Mouse (Mus musculus) spleen, postnatal 14 days (tissue): ENCODE data around the gene P2rx1.

Experiments
- DNase-seq, 2 experiments: peaks; one replicate each; pipeline ENCODE4 v3.0.0; 2021 to 2022; ENCODE audit warnings: low spot score in 2 of 2

Gene P2rx1

GRCm38 (mm10) chr11:72987807-72988206 lies 11.1 kb upstream of the P2rx1 start:
- DNase-seq: no peak

- DNase-seq: no peak
Measured at GRCm38 (mm10) chr11:72989044-72989443, 9.9 kb upstream of the P2rx1 start.

- no peak for DNase-seq
Measured at GRCm38 (mm10) chr11:72990688-72991087, 8.2 kb upstream of the P2rx1 start.

- no peak for DNase-seq
Measured at GRCm38 (mm10) chr11:72991961-72992360, 6.9 kb upstream of the P2rx1 start.

- no peak for DNase-seq
Measured at GRCm38 (mm10) chr11:72996346-72996745, 2.6 kb upstream of the P2rx1 start.

GRCm38 (mm10) chr11:72996781-72997180 lies 2.1 kb upstream of the P2rx1 start:
- DNase-seq: no peak

GRCm38 (mm10) chr11:72997529-72998326 lies 1.2 kb upstream of the P2rx1 start:
- DNase-seq: no peak

- DNase-seq: peak; percentile 37 to 65
Measured at GRCm38 (mm10) chr11:73001029-73001428, 2.1 kb downstream of the P2rx1 start.

GRCm38 (mm10) chr11:73006377-73006776 lies 7.5 kb downstream of the P2rx1 start:
- DNase-seq: peak in 1 of 2 experiments; percentile 33

GRCm38 (mm10) chr11:73007113-73007512 lies 8.2 kb downstream of the P2rx1 start:
- no peak for DNase-seq

GRCm38 (mm10) chr11:73007698-73008481 lies 9.0 kb downstream of the P2rx1 start:
- peak in 1 of 2 experiments; percentile 61 for DNase-seq

GRCm38 (mm10) chr11:73008826-73009225 lies 9.9 kb downstream of the P2rx1 start:
- DNase-seq: no peak

- DNase-seq: no peak
Measured at GRCm38 (mm10) chr11:73009531-73010274, 10.8 kb downstream of the P2rx1 start.

- no peak for DNase-seq
Measured at GRCm38 (mm10) chr11:73013981-73014380, 15.1 kb downstream of the P2rx1 start.

- DNase-seq: no peak
Measured at GRCm38 (mm10) chr11:73014831-73015344, 16.0 kb downstream of the P2rx1 start.

GRCm38 (mm10) chr11:73015391-73016102 lies 16.6 kb downstream of the P2rx1 start:
- no peak for DNase-seq

- DNase-seq: no peak
Measured at GRCm38 (mm10) chr11:73016103-73016420, 17.2 kb downstream of the P2rx1 start.

GRCm38 (mm10) chr11:73018471-73019146 lies 19.7 kb downstream of the P2rx1 start, which contains the start of gene Camkk1:
Gene Camkk1, plus strand, starts transcription at chr11:73019008.
- peak; percentile 69 to 72 for DNase-seq

- peak; percentile 50 to 51 for DNase-seq
Measured at GRCm38 (mm10) chr11:73019147-73019795, 20.4 kb downstream of the P2rx1 start.
